ENCODE assay signal across 12 mouse cellular contexts in the genomic region with DNA sequence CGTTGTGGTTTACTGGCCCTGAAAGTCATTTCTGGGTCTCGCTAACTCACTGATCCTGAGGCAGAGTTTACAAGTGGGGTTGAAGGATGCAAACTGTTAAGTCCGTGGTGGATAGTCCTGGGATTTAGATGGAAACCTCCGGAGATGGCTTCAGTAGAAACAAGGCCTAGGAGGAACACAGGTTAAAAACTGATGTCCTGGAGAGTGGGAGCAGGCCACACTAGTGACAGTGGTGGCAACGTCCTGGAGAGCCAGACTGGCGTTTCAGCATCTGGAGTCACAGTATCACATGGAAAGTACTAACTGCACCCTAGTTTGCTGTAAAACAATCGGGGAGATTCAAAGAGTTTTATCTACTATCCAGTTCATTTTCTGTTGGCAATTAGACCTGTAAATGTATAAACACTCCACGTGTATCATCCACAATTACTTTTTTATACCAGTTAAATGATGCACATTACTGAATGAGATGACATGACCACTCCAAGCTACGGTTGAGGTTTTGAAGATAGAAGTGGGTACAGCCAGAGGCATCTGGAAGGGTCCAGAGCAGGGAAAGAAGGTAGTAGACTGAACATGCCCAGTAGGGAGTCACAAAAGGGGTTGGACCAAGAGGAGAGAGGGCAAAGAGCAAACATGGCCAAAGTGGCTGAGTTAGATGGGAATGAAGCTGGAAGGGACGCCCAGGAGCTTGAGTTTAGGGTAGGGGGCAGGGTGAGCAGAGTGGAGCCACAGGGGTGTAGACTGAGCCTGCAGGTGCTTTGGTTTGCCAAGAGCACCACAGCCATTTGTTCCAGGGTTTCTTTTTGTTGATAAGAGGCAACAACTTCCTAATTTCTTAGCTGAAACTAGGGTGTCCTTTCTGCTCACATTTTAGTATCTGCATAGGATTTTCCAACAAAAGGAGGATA. TPM values are rescaled to one million over a fixed set of nuclear protein-coding genes. Genes with fewer than 3 reads are reported as not detected.
DNase-seq lines count a peak whose midpoint lies in the region; ATAC-seq and TF ChIP-seq lines count a peak whose summit lies in the region.
"Had no signal": no experiment of that assay in that cellular context is flagged by ENCODE, and none has a peak within 500 bp of the region (broad histone marks: within the 10 kb centered on the region; RNA-seq: fewer than 3 reads in every experiment).

No protein-coding gene starts in this region.

- peaks cover 49% of the 10 kb centered on the region for H3K4me1 ChIP-seq in liver, adult 2 months (ENCODE audit: control insufficient read depth, insufficient read depth, low read length)
- H3K4me1 ChIP-seq in liver, embryonic 11.5 days (replicated peaks; ENCODE audit: control insufficient read depth, insufficient read depth, low read length): peaks cover 18% of the 10 kb centered on the region
- H3K4me1 ChIP-seq in embryonic facial prominence, embryonic 15.5 days: peaks cover 51% of the 10 kb centered on the region
- H3K4me1 ChIP-seq in liver, embryonic 15.5 days (replicated peaks): peaks cover 83% of the 10 kb centered on the region

- DNase-seq in embryo, embryonic 9.5 days (ENCODE audit: extremely low spot score): peak; percentile 37
- DNase-seq in embryo, embryonic 11 days: no peak
- peak; percentile 70 for DNase-seq in liver, adult 2 months (ENCODE audit: extremely low read depth, low read depth, low spot score)
- DNase-seq in liver, embryonic 11.5 days (ENCODE audit: low spot score): no peak
- DNase-seq in adrenal gland, adult 2 months: no peak
- DNase-seq in adrenal gland, postnatal 10 days: no peak
- DNase-seq: adrenal gland, adult 8-10 months; right cerebral cortex, postnatal 14 days had no signal

- H3K27me3 ChIP-seq in liver, adult 2 months (ENCODE audit: control insufficient read depth, insufficient read depth, low read length): no peaks in the 10 kb centered on the region
- no peaks in the 10 kb centered on the region for H3K27me3 ChIP-seq in liver, embryonic 11.5 days (replicated peaks; ENCODE audit: control insufficient read depth, insufficient read depth, low read length)
- no peaks in the 10 kb centered on the region for H3K27me3 ChIP-seq in embryonic facial prominence, embryonic 15.5 days
- H3K27me3 ChIP-seq in liver, embryonic 15.5 days: no peaks in the 10 kb centered on the region

- no peak overlapping the region for H3K4me3 ChIP-seq in liver, adult 2 months (ENCODE audit: insufficient read depth, low read depth, low read length)
- H3K4me3 ChIP-seq in liver, embryonic 11.5 days (ENCODE audit: low read depth, low read length): no peak overlapping the region
- H3K4me3 ChIP-seq in embryonic facial prominence, embryonic 15.5 days (replicated peaks): no peak overlapping the region
- no peak overlapping the region for H3K4me3 ChIP-seq in liver, embryonic 15.5 days (replicated peaks)

- WGBS in liver, adult 2 months: 26% methylated on average over 10 of the region's 10 CpGs
- 52% methylated on average over 10 of the region's 10 CpGs for WGBS in liver, embryonic 11.5 days
- WGBS in embryonic facial prominence, embryonic 15.5 days: 49% methylated on average over 10 of the region's 10 CpGs
- WGBS in liver, embryonic 15.5 days (ENCODE audit: insufficient replicate concordance): 53% methylated on average over 10 of the region's 10 CpGs

- H3K9ac ChIP-seq in liver, adult 2 months (ENCODE audit: low read depth, low read length): peak overlapping the region; percentile 34; the same call in 1 of the 2 replicates
- no peak overlapping the region for H3K9ac ChIP-seq in liver, embryonic 11.5 days (ENCODE audit: low read depth, low read length)
- H3K9ac ChIP-seq in embryonic facial prominence, embryonic 15.5 days: no peak overlapping the region
- H3K9ac ChIP-seq in liver, embryonic 15.5 days: no peak overlapping the region

- peaks cover 43% of the 10 kb centered on the region for H3K36me3 ChIP-seq in liver, adult 2 months (ENCODE audit: control insufficient read depth, insufficient read depth, low read length)
- peaks cover 37% of the 10 kb centered on the region for H3K36me3 ChIP-seq in liver, embryonic 11.5 days (ENCODE audit: control insufficient read depth, insufficient read depth, low read length)
- H3K36me3 ChIP-seq in embryonic facial prominence, embryonic 15.5 days: peaks cover 46% of the 10 kb centered on the region
- H3K36me3 ChIP-seq in liver, embryonic 15.5 days (replicated peaks): peaks cover 48% of the 10 kb centered on the region

- H3K79me2 ChIP-seq in liver, adult 2 months (ENCODE audit: control insufficient read depth, insufficient read depth, low read length): peaks cover 3% of the 10 kb centered on the region; the same call in 1 of the 2 replicates

- ATAC-seq in liver, embryonic 11.5 days (replicated peaks; ENCODE audit: low FRiP score): no peak
- ATAC-seq in embryonic facial prominence, embryonic 15.5 days (ENCODE audit: insufficient number of reproducible peaks, low FRiP score, low TSS enrichment, low read depth): no peak
- no peak for ATAC-seq in liver, embryonic 15.5 days (ENCODE audit: insufficient read depth)
- ATAC-seq: inflammation-experienced regulatory T-cells, adult 6 months had no signal

- H3K4me2 ChIP-seq in liver, embryonic 11.5 days: no peak overlapping the region
- H3K4me2 ChIP-seq in embryonic facial prominence, embryonic 15.5 days (replicated peaks): no peak overlapping the region
- H3K4me2 ChIP-seq in liver, embryonic 15.5 days: no peak overlapping the region

- H3K27ac ChIP-seq in liver, adult 2 months (replicated peaks; ENCODE audit: insufficient read depth, low read depth, low read length): peak overlapping the region; percentile 36
- H3K27ac ChIP-seq in liver, embryonic 11.5 days (ENCODE audit: low read depth, low read length): no peak overlapping the region; the same call in 1 of the 2 replicates
- H3K27ac ChIP-seq in embryonic facial prominence, embryonic 15.5 days (replicated peaks): peak overlapping the region; percentile 92
- H3K27ac ChIP-seq in liver, embryonic 15.5 days (replicated peaks): peak overlapping the region; percentile 84

- TF ChIP-seq POLR2A in liver, adult 2 months (IDR thresholded peaks at IDR 0.05; ENCODE audit: extremely low read depth, insufficient read depth, low read length): no peak

- no peak for TF ChIP-seq CTCF in liver, adult 2 months (IDR thresholded peaks at IDR 0.05; ENCODE audit: low read depth, low read length)

- no peaks in the 10 kb centered on the region for H3K9me3 ChIP-seq in liver, embryonic 11.5 days (ENCODE audit: control insufficient read depth, low read length)
- no peaks in the 10 kb centered on the region for H3K9me3 ChIP-seq in embryonic facial prominence, embryonic 15.5 days (replicated peaks)
- no peaks in the 10 kb centered on the region for H3K9me3 ChIP-seq in liver, embryonic 15.5 days (replicated peaks)

RNA-seq across cellular contexts. Expression of a gene that starts 1.8 kb away (rescaled TPM):
- total RNA-seq in liver, adult 2 months (2014; rRNA removed): 636 and 645 TPM in 2 replicates
- polyA plus RNA-seq in liver, adult 2 months (2012; rRNA removed): 561 and 625 TPM in 2 replicates
- 107 TPM in 2 replicates for polyA plus RNA-seq in liver, embryonic 11.5 days (2014; fragmentation: Nextera tagmentation; extraction: Ambion mirVana)
- polyA plus RNA-seq in embryonic facial prominence, embryonic 15.5 days (2015; fragmentation: Nextera tagmentation; extraction: Ambion mirVana): 226 and 231 TPM in 2 replicates
- 125 and 148 TPM in 2 replicates for polyA plus RNA-seq in liver, embryonic 15.5 days (2015; fragmentation: Nextera tagmentation; extraction: Ambion mirVana)
- total RNA-seq in adrenal gland, adult 2 months (2021): 100 to 1,000 TPM; 520 to 711 TPM
- polyA plus RNA-seq in adrenal gland, adult 2 months (2012; rRNA removed): 486 and 560 TPM in 2 replicates
- 1,000 to 10,000 TPM; 1,178 to 1,235 TPM for total RNA-seq in adrenal gland, postnatal 10 days (2021)

RNA-seq across cellular contexts. Expression of a gene that starts 10.4 kb away (rescaled TPM):
- total RNA-seq in liver, adult 2 months (2014; rRNA removed): 9.5 and 11.0 TPM in 2 replicates
- 7.9 and 16.4 TPM in 2 replicates for polyA plus RNA-seq in liver, adult 2 months (2012; rRNA removed)
- 2.9 and 5.1 TPM in 2 replicates for polyA plus RNA-seq in liver, embryonic 11.5 days (2014; fragmentation: Nextera tagmentation; extraction: Ambion mirVana)
- polyA plus RNA-seq in embryonic facial prominence, embryonic 15.5 days (2015; fragmentation: Nextera tagmentation; extraction: Ambion mirVana): 15.4 and 18.0 TPM in 2 replicates
- polyA plus RNA-seq in liver, embryonic 15.5 days (2015; fragmentation: Nextera tagmentation; extraction: Ambion mirVana): 4.8 and 6.4 TPM in 2 replicates
- total RNA-seq in adrenal gland, adult 2 months (2021): 1 to 10 TPM; 7.4 to 9.4 TPM
- polyA plus RNA-seq in adrenal gland, adult 2 months (2012; rRNA removed): 20.5 and 22.4 TPM in 2 replicates
- total RNA-seq in adrenal gland, postnatal 10 days (2021): 10 to 100 TPM; 25.9 to 55.7 TPM

RNA-seq across cellular contexts. Expression of a gene that starts 14.9 kb away (rescaled TPM):
- 90.1 and 109 TPM in 2 replicates for total RNA-seq in liver, adult 2 months (2014; rRNA removed)
- polyA plus RNA-seq in liver, adult 2 months (2012; rRNA removed): 81.6 and 109 TPM in 2 replicates
- polyA plus RNA-seq in liver, embryonic 11.5 days (2014; fragmentation: Nextera tagmentation; extraction: Ambion mirVana): 238 and 279 TPM in 2 replicates
- 211 and 225 TPM in 2 replicates for polyA plus RNA-seq in embryonic facial prominence, embryonic 15.5 days (2015; fragmentation: Nextera tagmentation; extraction: Ambion mirVana)
- polyA plus RNA-seq in liver, embryonic 15.5 days (2015; fragmentation: Nextera tagmentation; extraction: Ambion mirVana): 79.3 and 86.9 TPM in 2 replicates
- total RNA-seq in adrenal gland, adult 2 months (2021): 100 to 1,000 TPM; 382 to 408 TPM
- 119 and 120 TPM in 2 replicates for polyA plus RNA-seq in adrenal gland, adult 2 months (2012; rRNA removed)
- 100 to 1,000 TPM; 459 to 528 TPM for total RNA-seq in adrenal gland, postnatal 10 days (2021)

RNA-seq across cellular contexts. Expression of a gene that starts 34.5 kb away (rescaled TPM):
- 1.4 TPM in 2 replicates for total RNA-seq in liver, adult 2 months (2014; rRNA removed)
- polyA plus RNA-seq in liver, adult 2 months (2012; rRNA removed): 1.2 and 1.8 TPM in 2 replicates
- 21.7 and 23.1 TPM in 2 replicates for polyA plus RNA-seq in liver, embryonic 11.5 days (2014; fragmentation: Nextera tagmentation; extraction: Ambion mirVana)
- polyA plus RNA-seq in embryonic facial prominence, embryonic 15.5 days (2015; fragmentation: Nextera tagmentation; extraction: Ambion mirVana): 3.8 and 4.7 TPM in 2 replicates
- 9.4 and 10.2 TPM in 2 replicates for polyA plus RNA-seq in liver, embryonic 15.5 days (2015; fragmentation: Nextera tagmentation; extraction: Ambion mirVana)
- 1 to 10 TPM; 2.9 to 3.7 TPM for total RNA-seq in adrenal gland, adult 2 months (2021)
- polyA plus RNA-seq in adrenal gland, adult 2 months (2012; rRNA removed): 3.0 and 4.1 TPM in 2 replicates
- total RNA-seq in adrenal gland, postnatal 10 days (2021): 1 to 10 TPM; 3.7 to 4.9 TPM

RNA-seq across cellular contexts. Expression of a gene that starts 40.4 kb away (rescaled TPM):
- total RNA-seq in liver, adult 2 months (2014; rRNA removed): not detected in 2 replicates
- polyA plus RNA-seq in liver, adult 2 months (2012; rRNA removed): not detected in 2 replicates
- not detected in 2 replicates for polyA plus RNA-seq in liver, embryonic 11.5 days (2014; fragmentation: Nextera tagmentation; extraction: Ambion mirVana)
- polyA plus RNA-seq in embryonic facial prominence, embryonic 15.5 days (2015; fragmentation: Nextera tagmentation; extraction: Ambion mirVana): 187 and 265 TPM in 2 replicates
- 0.24 TPM in 1 of 2 replicates, not detected in the other for polyA plus RNA-seq in liver, embryonic 15.5 days (2015; fragmentation: Nextera tagmentation; extraction: Ambion mirVana)
- under 1 TPM; 0.69 to 0.81 TPM for total RNA-seq in adrenal gland, adult 2 months (2021)
- 0.97 and 2.8 TPM in 2 replicates for polyA plus RNA-seq in adrenal gland, adult 2 months (2012; rRNA removed)
- total RNA-seq in adrenal gland, postnatal 10 days (2021): 1 to 10 TPM; 1.2 to 2.1 TPM
- polyA plus RNA-seq: macrophage had no signal

Comparison
In these comparisons a context has a peak if more than half of its experiments do, and no peak if none do; other contexts are left out.
1. DNase-seq: peak in embryo, embryonic 9.5 days (single experiment) and liver, adult 2 months (single experiment); none in embryo, embryonic 11 days (single experiment), liver, embryonic 11.5 days (single experiment), adrenal gland, adult 2 months (single experiment) and adrenal gland, postnatal 10 days (single experiment).